Mouse (Mus musculus): ENCODE data around the gene Eno3.

GRCm38 (mm10) chr11:70621972-70622814, 34.8 kb upstream of the Eno3 start:
- no peak for TF ChIP-seq POLR2A (IDR thresholded peaks at IDR 0.05; ENCODE audit: low read depth, low read length)
- TF ChIP-seq CTCF (conservative IDR thresholded peaks at IDR 0.05; ENCODE audit: insufficient read depth, insufficient read length, low read depth, low read length): no peak
